Mouse (Mus musculus) intestine, embryonic 14.5 days (tissue): ENCODE measurements at regions not wholly inside any gene's neighbourhood (a gene's known extent, or its start where the extent isn't known, plus 50 kb on each side); places are given as distances from the start of the nearest gene placed in this dataset.

ENCODE experiments used
- ATAC-seq: fragments of 200-750 bp; cut with Nextera tagmentation; replicated peaks from 2 replicates; pipeline ENCODE4 v1.8.0; 2017; ENCODE audit warnings: low read depth, moderate number of reproducible peaks, moderate TSS enrichment, moderate library complexity; ENCODE audit not compliant: low FRiP score, low TSS enrichment
- DNase-seq: peaks from one replicate; pipeline ENCODE4 v3.0.0-alpha.2; 2018; ENCODE audit warnings: low spot score
- H3K27ac ChIP-seq: fragments of 300-500 bp; sonication (generic); 2 replicates; pipeline ENCODE4 v1.5.1; 2014; ENCODE audit warnings: low read depth, mild to moderate bottlenecking, control low read depth
- H3K27me3 ChIP-seq: fragments of 300-500 bp; sonication (generic); replicated peaks from 2 replicates; pipeline ENCODE4 v1.6.1; 2014; ENCODE audit warnings: low read length, control low read depth; ENCODE audit not compliant: control insufficient read depth, insufficient read depth
- H3K36me3 ChIP-seq: fragments of 300-500 bp; sonication (generic); 2 replicates; pipeline ENCODE4 v1.6.1; 2014; ENCODE audit warnings: low read length, control low read depth; ENCODE audit not compliant: control insufficient read depth, insufficient read depth
- H3K4me1 ChIP-seq: fragments of 300-500 bp; sonication (generic); replicated peaks from 2 replicates; pipeline ENCODE4 v1.6.1; 2014; ENCODE audit warnings: low read length, control low read depth, mixed read lengths; ENCODE audit not compliant: control insufficient read depth, insufficient read depth
- H3K4me2 ChIP-seq: fragments of 300-500 bp; sonication (generic); 2 replicates; pipeline ENCODE4 v1.6.1; 2014; ENCODE audit warnings: low read length
- H3K4me3 ChIP-seq: fragments of 300-500 bp; sonication (generic); 2 replicates; pipeline ENCODE4 v1.5.1; 2014; ENCODE audit warnings: low read depth, low read length, control low read depth, mixed read lengths
- H3K9ac ChIP-seq: fragments of 300-500 bp; sonication (generic); 2 replicates; pipeline ENCODE4 v1.6.1; 2014; ENCODE audit warnings: mild to moderate bottlenecking, low read length
- H3K9me3 ChIP-seq: fragments of 300-500 bp; sonication (generic); 2 replicates; pipeline ENCODE4 v1.6.1; 2016; ENCODE audit warnings: low read length, control low read depth; ENCODE audit not compliant: control insufficient read depth
- WGBS: fragments of 180-500 bp; shearing (Covaris S2); extraction: QIAGEN DNeasy Blood & Tissue Kit; methylation state at CpG from one replicate; pipeline ENCODE4 v1.1.7; 2014; 5-methylcytosine and 5-hydroxymethylcytosine counted together

GRCm38 (mm10) chr9:43575659-43576058 is 168.1 kb upstream of the Nectin1 start:
- H3K36me3 ChIP-seq = no peaks in the 10 kb centered on the region
- no peaks in the 10 kb centered on the region for H3K4me1 ChIP-seq
- DNase-seq (no peak), ATAC-seq (no peak)
- H3K27me3 ChIP-seq = no peaks in the 10 kb centered on the region
- no peak overlapping the region for H3K4me3 ChIP-seq
- no peak overlapping the region for H3K4me2 ChIP-seq
- no peak overlapping the region for H3K27ac ChIP-seq
- WGBS = 84% methylated on average over 6 of the region's 6 CpGs
- H3K9me3 ChIP-seq = no peaks in the 10 kb centered on the region
- H3K9ac ChIP-seq = no peak overlapping the region

DNA sequence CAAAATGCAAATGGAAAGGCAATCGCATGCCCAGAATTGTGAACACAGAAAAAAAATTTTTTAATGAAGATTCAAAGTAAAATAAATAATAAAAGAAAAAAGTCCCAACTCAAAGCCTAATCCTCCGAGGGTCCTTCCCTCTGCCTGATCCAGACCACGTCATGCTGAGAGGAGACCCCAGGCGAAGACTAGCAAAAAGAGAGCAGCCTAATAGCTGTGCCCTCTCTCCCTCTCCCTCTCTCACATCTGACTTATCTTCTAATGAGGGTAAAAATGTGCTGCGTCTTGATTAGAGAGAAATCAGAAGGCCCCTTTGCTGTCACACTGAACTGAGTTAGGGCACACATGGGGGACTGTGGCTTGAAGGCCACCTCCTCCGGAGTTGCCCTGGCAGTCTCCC is 163.1 kb upstream of the Nectin1 start:
- Histone ChIP-seq H3K9me3 (no peaks in the 10 kb centered on the region), H3K4me1 (no peaks in the 10 kb centered on the region), H3K27me3 (no peaks in the 10 kb centered on the region), H3K4me3 (no peak overlapping the region), H3K36me3 (no peaks in the 10 kb centered on the region), H3K4me2 (no peak overlapping the region), H3K27ac (no peak overlapping the region), H3K9ac (no peak overlapping the region)
- WGBS = 57% methylated on average over 6 of the region's 6 CpGs
- no peak for DNase-seq
- ATAC-seq = no peak

DNA sequence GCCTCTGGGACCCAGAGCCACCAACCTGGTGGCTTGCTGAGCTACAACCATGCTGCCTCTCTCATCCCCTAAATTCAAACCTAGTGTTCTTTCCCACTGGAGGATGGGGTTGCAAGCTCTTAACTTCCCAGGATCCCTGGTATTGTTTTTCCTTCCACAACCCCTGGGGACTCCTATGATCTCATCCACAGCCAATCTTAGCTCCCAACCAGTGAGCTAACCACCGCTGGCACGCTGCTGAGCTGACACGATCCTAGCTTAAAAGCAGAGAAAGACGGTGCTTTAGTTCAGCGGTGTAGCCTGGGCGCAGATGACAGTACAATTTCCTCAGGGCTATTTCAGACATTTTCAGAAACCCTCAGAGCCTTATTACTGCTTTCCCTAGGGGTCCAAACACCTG is 158.2 kb upstream of the Nectin1 start:
- Histone ChIP-seq H3K4me1 (no peaks in the 10 kb centered on the region), H3K9ac (no peak overlapping the region), H3K27me3 (no peaks in the 10 kb centered on the region), H3K9me3 (no peaks in the 10 kb centered on the region), H3K4me3 (no peak overlapping the region), H3K27ac (no peak overlapping the region), H3K4me2 (no peak overlapping the region), H3K36me3 (no peaks in the 10 kb centered on the region)
- DNase-seq (no peak), ATAC-seq (no peak)
- WGBS = 80% methylated on average over 6 of the region's 6 CpGs

- Histone ChIP-seq H3K4me2 (no peak overlapping the region), H3K27ac (no peak overlapping the region), H3K4me3 (no peak overlapping the region), H3K9ac (no peak overlapping the region), H3K36me3 (no peaks in the 10 kb centered on the region), H3K27me3 (no peaks in the 10 kb centered on the region), H3K4me1 (no peaks in the 10 kb centered on the region), H3K9me3 (no peaks in the 10 kb centered on the region)
- 76% methylated on average over 6 of the region's 6 CpGs for WGBS
- ATAC-seq = no peak
- DNase-seq = no peak
Observed at GRCm38 (mm10) chr9:43593236-43593635, 150.5 kb upstream of the Nectin1 start.

- Histone ChIP-seq H3K4me3 (no peak overlapping the region), H3K9ac (no peak overlapping the region), H3K9me3 (no peaks in the 10 kb centered on the region), H3K27ac (no peak overlapping the region), H3K36me3 (no peaks in the 10 kb centered on the region), H3K4me2 (no peak overlapping the region), H3K4me1 (no peaks in the 10 kb centered on the region), H3K27me3 (no peaks in the 10 kb centered on the region)
- ATAC-seq (no peak), DNase-seq (no peak)
- 72% methylated on average over 3 of the region's 3 CpGs for WGBS
Observed at GRCm38 (mm10) chr9:43594814-43595213, 149.0 kb upstream of the Nectin1 start.

DNA sequence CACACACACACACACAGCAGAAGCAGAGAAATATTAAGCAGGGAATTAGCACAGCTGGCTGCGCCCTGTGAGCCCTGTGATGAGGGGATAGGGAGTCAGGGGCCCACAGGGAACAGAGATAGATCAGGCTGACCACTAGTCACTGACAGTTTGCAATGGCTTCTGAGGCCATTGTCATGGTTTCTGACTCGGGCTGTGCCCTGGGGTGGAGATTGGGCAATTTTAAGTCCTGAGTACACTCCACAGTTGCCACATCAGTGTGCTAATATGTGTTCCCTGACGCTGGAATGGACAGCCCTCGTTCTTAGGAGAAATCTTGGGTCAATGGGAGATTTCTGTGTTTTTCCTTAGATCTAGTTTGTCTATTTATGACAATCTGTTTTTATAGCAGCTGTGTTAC is 148.3 kb upstream of the Nectin1 start:
- 69% methylated on average over 4 of the region's 4 CpGs for WGBS
- Histone ChIP-seq H3K27me3 (no peaks in the 10 kb centered on the region), H3K36me3 (no peaks in the 10 kb centered on the region), H3K9ac (no peak overlapping the region), H3K4me3 (no peak overlapping the region), H3K4me2 (no peak overlapping the region), H3K9me3 (no peaks in the 10 kb centered on the region), H3K27ac (no peak overlapping the region), H3K4me1 (no peaks in the 10 kb centered on the region)
- DNase-seq (no peak), ATAC-seq (no peak)

- Histone ChIP-seq H3K4me2 (no peak overlapping the region), H3K4me1 (no peaks in the 10 kb centered on the region), H3K27me3 (no peaks in the 10 kb centered on the region), H3K36me3 (no peaks in the 10 kb centered on the region), H3K9me3 (no peaks in the 10 kb centered on the region), H3K9ac (no peak overlapping the region), H3K27ac (no peak overlapping the region), H3K4me3 (no peak overlapping the region)
- DNase-seq = no peak
- 57% methylated on average over 2 of the region's 2 CpGs for WGBS
- no peak for ATAC-seq
Observed at GRCm38 (mm10) chr9:43600396-43600795, 143.4 kb upstream of the Nectin1 start.

- no peak for DNase-seq
- H3K4me3 ChIP-seq = no peak overlapping the region
- H3K9me3 ChIP-seq = no peaks in the 10 kb centered on the region
- H3K27ac ChIP-seq = no peak overlapping the region
- ATAC-seq = no peak
- no peaks in the 10 kb centered on the region for H3K36me3 ChIP-seq
- no peak overlapping the region for H3K4me2 ChIP-seq
- H3K27me3 ChIP-seq = no peaks in the 10 kb centered on the region
- H3K4me1 ChIP-seq = no peaks in the 10 kb centered on the region
- 10% methylated on average over 12 of the region's 12 CpGs for WGBS
- H3K9ac ChIP-seq = no peak overlapping the region
Observed at GRCm38 (mm10) chr9:43617632-43618031, 126.2 kb upstream of the Nectin1 start.

- no peaks in the 10 kb centered on the region for H3K9me3 ChIP-seq
- no peak for DNase-seq
- 28% methylated on average over 4 of the region's 4 CpGs for WGBS
Observed at GRCm38 (mm10) chr9:43627558-43627957, 116.2 kb upstream of the Nectin1 start.

More at GRCm38 (mm10) chr9:43627558-43627957, 116.2 kb upstream of the Nectin1 start:
- no peak overlapping the region for H3K9ac ChIP-seq
- ATAC-seq = no peak
- H3K4me2 ChIP-seq = no peak overlapping the region
- no peaks in the 10 kb centered on the region for H3K4me1 ChIP-seq
- H3K27me3 ChIP-seq = no peaks in the 10 kb centered on the region
- H3K4me3 ChIP-seq = no peak overlapping the region
- no peak overlapping the region for H3K27ac ChIP-seq
- H3K36me3 ChIP-seq = no peaks in the 10 kb centered on the region
